In the genomic region with DNA sequence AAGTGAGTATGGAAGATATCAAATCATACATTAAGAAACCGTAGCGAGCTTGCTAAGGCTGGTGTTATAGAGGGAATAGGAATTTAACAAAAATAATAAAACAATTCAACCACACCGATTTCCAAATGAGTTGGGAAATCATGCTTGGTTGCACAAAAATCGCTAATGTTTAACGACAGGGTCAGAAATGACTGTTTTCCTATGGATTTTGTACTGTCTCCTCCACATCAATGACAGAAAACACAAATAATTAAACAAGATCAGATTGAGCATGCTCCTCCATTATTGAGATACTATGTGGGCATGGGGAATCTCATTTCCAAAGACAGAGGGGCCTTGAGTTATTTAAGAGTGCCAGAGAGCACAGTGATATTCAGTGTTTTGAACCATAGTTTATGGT, we compare ENCODE assay signal across 22 mouse cellular contexts. TPM values are rescaled to one million over a fixed set of nuclear protein-coding genes. Genes with fewer than 3 reads are reported as not detected.
"Had no signal": no experiment of that assay in that cellular context is flagged by ENCODE, and none has a peak within 500 bp of the region (broad histone marks: within the 10 kb centered on the region; RNA-seq: fewer than 3 reads in every experiment).

No protein-coding gene starts in this region.

- H3K27me3 ChIP-seq: limb, embryonic 13.5 days; liver, embryonic 13.5 days; midbrain, embryonic 15.5 days; neural tube, embryonic 12.5 days; neural tube, embryonic 15.5 days had no signal

- DNase-seq: kidney, adult 18-20 months; kidney, adult 9 months; layer of hippocampus, adult 9-11 months; liver, embryonic 13.5 days; lung, postnatal 10 days; right cerebral cortex, adult 18-20 months; right cerebral cortex, postnatal 14 days; right cerebral cortex, postnatal 4 days; thymus, adult 2 months; thymus, postnatal 14 days; thymus, postnatal 4 days had no signal

- H3K36me3 ChIP-seq: limb, embryonic 10.5 days; limb, embryonic 13.5 days; liver, embryonic 13.5 days; midbrain, embryonic 12.5 days; midbrain, embryonic 15.5 days; neural tube, embryonic 12.5 days; neural tube, embryonic 15.5 days had no signal

- H3K27ac ChIP-seq: layer of hippocampus, adult 2 months; limb, embryonic 10.5 days; limb, embryonic 13.5 days; liver, embryonic 13.5 days; macrophage; midbrain, embryonic 12.5 days; midbrain, embryonic 15.5 days; neural tube, embryonic 12.5 days; neural tube, embryonic 15.5 days; stomach, postnatal 0 days had no signal

- H3K4me3 ChIP-seq: layer of hippocampus, adult 2 months; limb, embryonic 10.5 days; limb, embryonic 13.5 days; liver, embryonic 13.5 days; midbrain, embryonic 12.5 days; midbrain, embryonic 15.5 days; neural tube, embryonic 12.5 days; neural tube, embryonic 15.5 days had no signal

- H3K9me3 ChIP-seq: limb, embryonic 10.5 days; limb, embryonic 13.5 days; liver, embryonic 13.5 days; midbrain, embryonic 12.5 days; midbrain, embryonic 15.5 days; neural tube, embryonic 12.5 days; neural tube, embryonic 15.5 days had no signal

- H3K9ac ChIP-seq: limb, embryonic 13.5 days; liver, embryonic 13.5 days; lung, embryonic 14.5 days; midbrain, embryonic 12.5 days; midbrain, embryonic 15.5 days; neural tube, embryonic 12.5 days; neural tube, embryonic 15.5 days had no signal

- ATAC-seq: midbrain, embryonic 15.5 days had no signal

- H3K4me2 ChIP-seq: limb, embryonic 13.5 days; liver, embryonic 13.5 days; lung, embryonic 14.5 days; midbrain, embryonic 12.5 days; midbrain, embryonic 15.5 days; neural tube, embryonic 12.5 days; neural tube, embryonic 15.5 days had no signal

RNA-seq across cellular contexts. Expression of gene Fmo1, which starts 2.1 kb away (rescaled TPM):
- polyA plus RNA-seq: macrophage had no signal

RNA-seq across cellular contexts. Expression of gene Fmo2, which starts 34.2 kb away (rescaled TPM):
- polyA plus RNA-seq: macrophage; midbrain, embryonic 15.5 days had no signal

RNA-seq across cellular contexts. Expression of gene Fmo4, which starts 50.5 kb away (rescaled TPM):
- polyA plus RNA-seq: macrophage; stomach, embryonic 14.5 days had no signal
